Mouse (Mus musculus): Measurements from ENCODE around the gene Sh3kbp1. TPM values are rescaled to one million over a fixed set of nuclear protein-coding genes. Genes with fewer than 3 reads are reported as not detected.

The Sh3kbp1 gene
- polyA plus RNA-seq, 2 experiments: 4.0 to 9.9 TPM

DNA sequence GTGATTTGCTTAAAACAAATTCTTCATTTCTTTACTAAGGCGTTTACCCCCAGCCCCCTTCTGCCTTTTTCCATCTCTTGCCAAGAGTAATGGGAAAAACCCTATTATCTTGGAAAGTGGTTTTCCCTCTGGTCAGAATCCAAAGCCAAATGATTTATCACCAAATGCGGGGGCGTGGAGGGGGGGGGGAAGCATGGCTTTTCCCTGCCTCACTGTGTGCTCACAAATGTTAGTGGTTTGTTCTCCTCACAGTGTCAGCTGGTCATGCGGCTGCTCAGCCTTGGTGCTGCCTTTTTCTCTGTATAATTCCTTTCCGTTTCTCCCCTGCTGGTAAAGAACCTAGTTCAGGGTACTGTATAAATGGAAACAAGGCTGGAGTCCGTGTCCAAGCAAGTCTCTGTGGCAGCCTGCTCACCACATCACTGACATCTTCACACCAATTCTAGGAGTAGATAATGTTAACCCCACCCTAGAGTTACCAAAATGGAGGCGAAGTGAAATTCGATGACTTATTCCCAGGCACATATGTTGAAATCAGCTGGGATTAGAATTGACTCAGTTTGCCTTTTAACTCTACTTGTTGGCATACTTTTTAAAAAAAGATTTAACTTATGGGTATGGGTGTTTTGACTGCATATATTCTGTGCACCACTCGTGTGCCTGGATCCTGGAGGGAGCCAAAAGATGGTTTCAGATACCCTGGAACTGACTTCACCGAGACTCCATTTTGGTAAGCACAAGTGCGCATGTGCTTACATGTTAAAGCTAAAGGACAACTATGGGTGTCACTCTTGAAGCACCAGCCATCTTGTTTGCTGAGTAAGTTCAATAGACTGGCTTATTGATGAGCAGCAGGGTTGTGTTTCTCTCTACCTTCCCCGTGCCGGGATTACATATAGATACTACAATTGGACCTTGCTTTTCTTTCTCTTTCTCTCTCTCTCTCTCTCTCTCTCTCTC lies 84.3 kb downstream of the Sh3kbp1 start:
- no peak for ATAC-seq (ENCODE audit: insufficient read depth)
- 64% methylated on average over 13 of the region's 13 CpGs for WGBS (ENCODE audit: insufficient replicate concordance)
- H3K9me3 ChIP-seq (ENCODE audit: control insufficient read depth, low read length): no peaks in the 10 kb centered on the region

DNA sequence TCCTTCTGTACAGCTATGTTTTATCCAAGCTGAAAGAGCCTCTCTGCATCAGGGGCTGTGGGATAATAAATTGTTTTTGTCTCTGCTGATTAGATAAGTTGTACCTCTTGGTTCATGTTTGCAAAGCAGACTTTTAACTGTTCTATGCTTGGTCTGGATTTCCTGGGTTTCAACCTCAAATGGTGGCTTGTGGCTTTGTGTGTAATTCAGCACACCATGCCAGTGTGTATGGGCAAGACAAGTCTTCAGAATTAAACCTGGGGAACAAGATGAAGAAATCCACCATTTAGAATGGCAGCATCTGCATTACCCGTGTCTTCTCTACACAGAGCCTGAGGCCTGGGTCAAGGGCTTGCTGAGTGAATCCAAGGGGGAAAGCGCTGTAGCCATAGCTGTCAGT lies 86.1 kb downstream of the Sh3kbp1 start:
- no peak for DNase-seq (ENCODE audit: low read depth in 3 of 3, low spot score in 3 of 3)
- H3K27ac ChIP-seq: no peak overlapping the region
- no peak overlapping the region for H3K4me2 ChIP-seq (ENCODE audit: low read depth)
- TF ChIP-seq CTCF (IDR thresholded peaks at IDR 0.05; ENCODE audit: low read depth) (no peak), EP300 (IDR thresholded peaks at IDR 0.05; ENCODE audit: low read depth) (no peak)
- peaks cover 0 to 13% of the 10 kb centered on the region in 2 experiments; a peak in 2 of 4 replicates for H3K4me1 ChIP-seq (replicated peaks; ENCODE audit: control insufficient read depth in 2 of 2, insufficient read depth in 2 of 2, low read length in 1 of 2)
- no peaks in the 10 kb centered on the region for H3K36me3 ChIP-seq (replicated peaks; ENCODE audit: control insufficient read depth, insufficient read depth, low read depth)
- no peaks in the 10 kb centered on the region for H3K9me3 ChIP-seq (ENCODE audit: control insufficient read depth, low read length)
- H3K4me3 ChIP-seq (ENCODE audit: insufficient read depth in 1 of 2, low read depth in 2 of 2, low read length in 2 of 2): no peak overlapping the region
- no peak overlapping the region for H3K9ac ChIP-seq (replicated peaks)
- ATAC-seq (ENCODE audit: insufficient read depth): no peak
- 70% methylated on average over 2 of the region's 2 CpGs for WGBS (ENCODE audit: insufficient replicate concordance)
- H3K27me3 ChIP-seq (ENCODE audit: control insufficient read depth, insufficient read depth, low read length): no peaks in the 10 kb centered on the region

More for the DNA sequence above, 84.3 kb downstream of the Sh3kbp1 start:
- no peak for DNase-seq (ENCODE audit: low read depth in 3 of 3, low spot score in 3 of 3)
- no peaks in the 10 kb centered on the region for H3K27me3 ChIP-seq (ENCODE audit: control insufficient read depth, insufficient read depth, low read length)
- H3K4me2 ChIP-seq (ENCODE audit: low read depth): no peak overlapping the region
- no peaks in the 10 kb centered on the region for H3K36me3 ChIP-seq (replicated peaks; ENCODE audit: control insufficient read depth, insufficient read depth, low read depth)
- peaks cover 0 to 13% of the 10 kb centered on the region in 2 experiments; a peak in 2 of 4 replicates for H3K4me1 ChIP-seq (replicated peaks; ENCODE audit: control insufficient read depth in 2 of 2, insufficient read depth in 2 of 2, low read length in 1 of 2)
- H3K4me3 ChIP-seq (ENCODE audit: insufficient read depth in 1 of 2, low read depth in 2 of 2, low read length in 2 of 2): no peak overlapping the region
- no peak overlapping the region for H3K9ac ChIP-seq (replicated peaks)
- TF ChIP-seq EP300 (IDR thresholded peaks at IDR 0.05; ENCODE audit: low read depth): no peak
- no peak for TF ChIP-seq CTCF (IDR thresholded peaks at IDR 0.05; ENCODE audit: low read depth)
- H3K27ac ChIP-seq: no peak overlapping the region

DNA sequence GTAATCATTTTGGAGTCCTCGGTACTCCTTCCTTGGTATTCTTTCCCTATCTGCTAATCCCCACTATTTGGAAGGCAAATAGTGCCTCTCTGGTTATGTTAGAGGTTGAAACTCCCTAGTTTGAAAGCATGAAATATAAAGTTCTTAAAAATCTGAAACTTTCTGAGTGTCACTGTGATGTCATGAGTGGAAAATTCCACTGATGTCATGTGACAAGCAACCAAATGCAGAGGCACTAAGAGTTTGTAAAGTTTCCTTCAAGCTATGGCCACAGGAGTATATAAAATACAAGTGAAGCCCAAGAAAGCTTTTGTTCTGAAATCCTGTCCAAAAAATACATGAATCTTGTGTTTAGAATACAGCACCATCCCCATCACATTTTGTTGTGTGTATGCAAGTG lies 94.3 kb downstream of the Sh3kbp1 start:
- H3K9ac ChIP-seq (replicated peaks): no peak overlapping the region
- TF ChIP-seq EP300 (IDR thresholded peaks at IDR 0.05; ENCODE audit: low read depth) (no peak), CTCF (IDR thresholded peaks at IDR 0.05; ENCODE audit: low read depth) (no peak)
- DNase-seq (ENCODE audit: low read depth in 3 of 3, low spot score in 3 of 3) (no peak), ATAC-seq (ENCODE audit: insufficient read depth) (no peak)
- no peak overlapping the region for H3K4me2 ChIP-seq (ENCODE audit: low read depth)
- WGBS (ENCODE audit: insufficient replicate concordance): 65% methylated on average over 1 of the region's 1 CpGs
- H3K27ac ChIP-seq: no peak overlapping the region
- H3K4me1 ChIP-seq (replicated peaks; ENCODE audit: control insufficient read depth in 2 of 2, insufficient read depth in 2 of 2, low read length in 1 of 2): no peaks in the 10 kb centered on the region
- no peak overlapping the region for H3K4me3 ChIP-seq (ENCODE audit: insufficient read depth in 1 of 2, low read depth in 2 of 2, low read length in 2 of 2)
- H3K36me3 ChIP-seq (replicated peaks; ENCODE audit: control insufficient read depth, insufficient read depth, low read depth): no peaks in the 10 kb centered on the region
- H3K27me3 ChIP-seq (ENCODE audit: control insufficient read depth, insufficient read depth, low read length): no peaks in the 10 kb centered on the region
- no peaks in the 10 kb centered on the region for H3K9me3 ChIP-seq (ENCODE audit: control insufficient read depth, low read length)

GRCm38 (mm10) chrX:159731421-159731820 lies 104.3 kb downstream of the Sh3kbp1 start:
- Histone ChIP-seq H3K4me2 (ENCODE audit: low read depth) (no peak overlapping the region), H3K4me3 (ENCODE audit: insufficient read depth in 1 of 2, low read depth in 2 of 2, low read length in 2 of 2) (no peak overlapping the region), H3K36me3 (replicated peaks; ENCODE audit: control insufficient read depth, insufficient read depth, low read depth) (no peaks in the 10 kb centered on the region), H3K27ac (no peak overlapping the region), H3K9ac (replicated peaks) (no peak overlapping the region), H3K4me1 (replicated peaks; ENCODE audit: control insufficient read depth in 2 of 2, insufficient read depth in 2 of 2, low read length in 1 of 2) (peaks cover 0 to 2% of the 10 kb centered on the region in 2 experiments; a peak in 1 of 4 replicates), H3K9me3 (ENCODE audit: control insufficient read depth, low read length) (no peaks in the 10 kb centered on the region), H3K27me3 (ENCODE audit: control insufficient read depth, insufficient read depth, low read length) (no peaks in the 10 kb centered on the region)
- TF ChIP-seq EP300 (IDR thresholded peaks at IDR 0.05; ENCODE audit: low read depth) (no peak), CTCF (IDR thresholded peaks at IDR 0.05; ENCODE audit: low read depth) (no peak)
- DNase-seq (ENCODE audit: low read depth in 3 of 3, low spot score in 3 of 3): no peak
- ATAC-seq (ENCODE audit: insufficient read depth): no peak
- 64% methylated on average over 3 of the region's 3 CpGs for whole genome bisulfite sequencing (ENCODE audit: insufficient replicate concordance)

DNA sequence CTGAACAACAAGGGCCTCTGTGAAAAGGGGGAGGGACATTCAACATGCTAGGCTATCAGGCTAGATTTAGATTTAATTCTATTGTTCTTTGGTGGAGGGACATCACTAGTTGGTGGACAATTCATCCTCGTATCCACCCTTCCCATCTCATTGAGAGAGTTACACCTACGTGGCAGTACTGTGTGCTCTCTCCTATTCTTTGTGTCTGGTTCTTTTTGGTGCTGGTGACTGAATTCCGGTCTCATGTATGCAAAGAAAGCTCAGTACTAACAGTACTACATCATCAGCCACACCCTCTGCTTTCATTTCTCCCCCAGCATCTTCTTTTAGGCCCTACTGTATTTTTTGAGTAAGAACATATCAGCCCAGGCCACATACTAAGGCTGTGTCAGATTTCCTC lies 105.8 kb downstream of the Sh3kbp1 start:
- H3K4me3 ChIP-seq (ENCODE audit: insufficient read depth in 1 of 2, low read depth in 2 of 2, low read length in 2 of 2): no peak overlapping the region
- ATAC-seq (ENCODE audit: insufficient read depth) (no peak), DNase-seq (ENCODE audit: low read depth in 3 of 3, low spot score in 3 of 3) (no peak)
- H3K36me3 ChIP-seq (replicated peaks; ENCODE audit: control insufficient read depth, insufficient read depth, low read depth): no peaks in the 10 kb centered on the region
- WGBS (ENCODE audit: insufficient replicate concordance): 53% methylated on average over 3 of the region's 3 CpGs
- H3K27me3 ChIP-seq (ENCODE audit: control insufficient read depth, insufficient read depth, low read length): no peaks in the 10 kb centered on the region
- peaks cover 0 to 2% of the 10 kb centered on the region in 2 experiments; a peak in 1 of 4 replicates for H3K4me1 ChIP-seq (replicated peaks; ENCODE audit: control insufficient read depth in 2 of 2, insufficient read depth in 2 of 2, low read length in 1 of 2)
- no peak overlapping the region for H3K4me2 ChIP-seq (ENCODE audit: low read depth)
- no peak overlapping the region for H3K27ac ChIP-seq
- H3K9ac ChIP-seq (replicated peaks): no peak overlapping the region
- TF ChIP-seq CTCF (IDR thresholded peaks at IDR 0.05; ENCODE audit: low read depth) (no peak), EP300 (IDR thresholded peaks at IDR 0.05; ENCODE audit: low read depth) (no peak)
- no peaks in the 10 kb centered on the region for H3K9me3 ChIP-seq (ENCODE audit: control insufficient read depth, low read length)

Measured in liver, embryonic 14.5 days (tissue).